Mouse (Mus musculus): ENCODE measurements around the gene Psmf1.

The Psmf1 gene

GRCm38 (mm10) chr2:151743845-151744244, at the start of gene Psmf1:
Gene Psmf1 (minus strand): TSS chr2:151744186.
- DNase-seq, result no peak

- no peak for DNase-seq
Observed at GRCm38 (mm10) chr2:151791156-151791555, 47.2 kb upstream of the Psmf1 start.

- DNase-seq, result no peak
Observed at GRCm38 (mm10) chr2:151790169-151790568, 46.2 kb upstream of the Psmf1 start.

- no peak for DNase-seq
Observed at GRCm38 (mm10) chr2:151788221-151788977, 44.4 kb upstream of the Psmf1 start.

- no peak for DNase-seq
Observed at GRCm38 (mm10) chr2:151783493-151783892, 39.5 kb upstream of the Psmf1 start.

- no peak for DNase-seq
Observed at GRCm38 (mm10) chr2:151777366-151777765, 33.4 kb upstream of the Psmf1 start.

- DNase-seq, result no peak
Observed at GRCm38 (mm10) chr2:151773476-151773875, 29.5 kb upstream of the Psmf1 start.

- DNase-seq, result no peak
Observed at GRCm38 (mm10) chr2:151772169-151772568, 28.2 kb upstream of the Psmf1 start.

- DNase-seq, result no peak
Observed at GRCm38 (mm10) chr2:151764557-151764956, 20.6 kb upstream of the Psmf1 start.

GRCm38 (mm10) chr2:151758806-151759353, 14.9 kb upstream of the Psmf1 start:
- DNase-seq, result no peak

GRCm38 (mm10) chr2:151757451-151757850, 13.5 kb upstream of the Psmf1 start:
- no peak for DNase-seq

- DNase-seq, result no peak
Observed at GRCm38 (mm10) chr2:151756277-151757061, 12.5 kb upstream of the Psmf1 start.

- no peak for DNase-seq
Observed at GRCm38 (mm10) chr2:151751330-151751729, 7.3 kb upstream of the Psmf1 start.

- peak; percentile 74 for DNase-seq
Observed at GRCm38 (mm10) chr2:151747847-151748705, 4.1 kb upstream of the Psmf1 start.

- no peak for DNase-seq
Observed at GRCm38 (mm10) chr2:151742850-151743679, 921 bp downstream of the Psmf1 start.

GRCm38 (mm10) chr2:151742084-151742483, 1.9 kb downstream of the Psmf1 start:
- DNase-seq, result no peak

- DNase-seq, result peak; percentile 90
Observed at GRCm38 (mm10) chr2:151740741-151741526, 3.1 kb downstream of the Psmf1 start.

- DNase-seq, result no peak
Observed at GRCm38 (mm10) chr2:151739505-151739904, 4.5 kb downstream of the Psmf1 start.

GRCm38 (mm10) chr2:151739081-151739480, 4.9 kb downstream of the Psmf1 start:
- DNase-seq, result no peak

- DNase-seq, result no peak
Observed at GRCm38 (mm10) chr2:151738460-151738859, 5.5 kb downstream of the Psmf1 start.

- no peak for DNase-seq
Observed at GRCm38 (mm10) chr2:151735422-151735821, 8.6 kb downstream of the Psmf1 start.

Data from thymus, postnatal 25 days (tissue).